Mouse (Mus musculus) heart, embryonic 13.5 days (tissue): ENCODE data around the gene Cerkl. TPM values are rescaled to one million over a fixed set of nuclear protein-coding genes. Genes with fewer than 3 reads are reported as not detected.

Experiments used
- ATAC-seq: fragments of 200-750 bp; cut with Nextera tagmentation; 2 replicates; pipeline ENCODE4 v1.8.0; 2017; ENCODE audit warnings: moderate TSS enrichment; ENCODE audit not compliant: insufficient number of reproducible peaks, low FRiP score, low TSS enrichment; ENCODE audit errors: extremely low read depth
- H3K27ac ChIP-seq: fragments of 300-500 bp; sonication (generic); replicated peaks from 2 replicates; pipeline ENCODE4 v1.5.1; 2015; ENCODE audit warnings: moderate library complexity, mild to moderate bottlenecking, inconsistent platforms
- H3K27me3 ChIP-seq: fragments of 300-500 bp; sonication (generic); replicated peaks from 2 replicates; pipeline ENCODE4 v1.6.1; 2015; ENCODE audit warnings: mild to moderate bottlenecking, inconsistent platforms
- H3K36me3 ChIP-seq: fragments of 300-500 bp; sonication (generic); 2 replicates; pipeline ENCODE4 v1.6.1; 2015; ENCODE audit warnings: mild to moderate bottlenecking, inconsistent platforms
- H3K4me1 ChIP-seq: fragments of 300-500 bp; sonication (generic); 2 replicates; pipeline ENCODE4 v1.6.1; 2015; ENCODE audit warnings: inconsistent platforms
- H3K4me2 ChIP-seq: fragments of 300-500 bp; sonication (generic); 2 replicates; pipeline ENCODE4 v1.6.1; 2015; ENCODE audit warnings: inconsistent platforms, mild to moderate bottlenecking, moderate library complexity
- H3K4me3 ChIP-seq: fragments of 300-500 bp; sonication (generic); 2 replicates; pipeline ENCODE4 v1.5.1; 2015; ENCODE audit warnings: moderate library complexity, mild to moderate bottlenecking, inconsistent platforms
- H3K9ac ChIP-seq: fragments of 300-500 bp; sonication (generic); 2 replicates; pipeline ENCODE4 v1.6.1; 2015; ENCODE audit warnings: inconsistent platforms, mild to moderate bottlenecking, moderate library complexity
- H3K9me3 ChIP-seq: fragments of 300-500 bp; sonication (generic); 2 replicates; pipeline ENCODE4 v1.6.1; 2016; ENCODE audit warnings: inconsistent platforms
- WGBS: fragments of 180-500 bp; shearing (Covaris S2); methylation state at CpG from one replicate; pipeline ENCODE4 v1.1.7; 2015; ENCODE audit warnings: mixed read lengths; 5-methylcytosine and 5-hydroxymethylcytosine counted together
- polyA plus RNA-seq: library from polyadenylated mRNA; unstranded; fragments of >200 nt; fragmentation: Nextera tagmentation; extraction: Ambion mirVana; gene quantifications from 2 replicates; pipeline ENCODE4 v1.2.1, GENCODE M21; 2015

Gene Cerkl
- polyA plus RNA-seq, 1 experiment from 2014 or later = 0.44 TPM

DNA sequence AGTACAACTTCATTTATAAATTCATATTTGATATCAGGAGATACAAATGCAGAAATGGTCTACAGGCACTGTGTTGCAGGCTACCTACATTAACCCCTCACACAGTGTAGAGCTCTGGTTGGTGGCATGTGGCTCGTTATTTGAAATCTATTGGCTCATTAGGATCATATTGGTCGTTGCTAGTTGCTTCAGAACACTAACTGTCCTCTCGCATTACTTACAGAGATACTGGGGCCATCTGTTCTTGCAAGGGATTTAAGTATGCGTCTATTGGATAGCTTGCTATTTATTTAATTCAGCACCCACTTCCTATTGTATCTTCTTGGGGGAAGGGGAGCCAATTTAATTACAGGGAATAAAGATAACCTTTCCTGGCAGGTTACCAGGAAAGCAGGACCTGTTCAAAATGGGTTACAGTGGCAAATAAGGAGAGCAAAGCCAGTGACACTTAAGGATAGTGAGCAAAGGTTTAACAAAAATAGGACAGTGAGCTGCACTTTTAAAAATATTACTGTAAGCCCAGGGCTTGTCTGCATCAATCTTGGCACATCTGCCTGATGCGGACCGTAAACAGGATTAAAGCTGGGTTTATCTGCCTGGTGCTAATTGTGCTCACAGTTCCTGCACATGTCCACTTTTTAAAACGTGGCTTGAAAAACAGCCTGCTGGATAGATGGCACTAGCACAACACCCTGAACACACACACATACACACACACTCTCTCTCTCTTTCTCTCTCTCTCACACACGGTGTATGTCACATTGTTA is 57.2 kb downstream of the Cerkl start:
- H3K9me3 ChIP-seq = no peaks in the 10 kb centered on the region
- WGBS = 58% methylated on average over 8 of the region's 8 CpGs
- H3K4me2 ChIP-seq = no peak overlapping the region
- ATAC-seq = no peak
- H3K4me3 ChIP-seq = no peak overlapping the region
- H3K36me3 ChIP-seq = no peaks in the 10 kb centered on the region
- H3K4me1 ChIP-seq = no peaks in the 10 kb centered on the region
- H3K27ac ChIP-seq = no peak overlapping the region
- no peak overlapping the region for H3K9ac ChIP-seq
- no peaks in the 10 kb centered on the region for H3K27me3 ChIP-seq

DNA sequence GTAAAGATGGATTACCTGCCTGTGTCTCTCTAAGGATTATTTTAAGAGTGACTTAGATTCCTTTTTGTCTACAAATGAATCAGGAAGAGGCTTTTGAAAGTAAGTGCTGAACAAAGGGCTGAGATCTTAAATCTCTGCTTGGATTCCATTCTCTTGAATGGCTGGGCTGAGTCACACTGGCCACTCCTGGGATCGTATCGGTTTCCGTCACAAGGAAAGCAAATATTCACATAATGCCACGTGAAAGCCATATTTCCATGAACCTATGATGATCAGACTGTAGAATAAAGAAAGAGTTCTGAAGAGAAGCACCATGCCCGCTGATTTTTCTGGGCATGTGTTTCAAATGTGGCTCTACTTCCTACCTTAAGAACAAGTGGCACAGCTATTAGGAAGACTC is 57.8 kb downstream of the Cerkl start:
- Histone ChIP-seq H3K36me3 (no peaks in the 10 kb centered on the region), H3K27me3 (no peaks in the 10 kb centered on the region), H3K27ac (no peak overlapping the region), H3K4me2 (no peak overlapping the region), H3K4me3 (no peak overlapping the region), H3K4me1 (no peaks in the 10 kb centered on the region), H3K9me3 (no peaks in the 10 kb centered on the region), H3K9ac (no peak overlapping the region)
- ATAC-seq = no peak
- WGBS = 72% methylated on average over 5 of the region's 5 CpGs

DNA sequence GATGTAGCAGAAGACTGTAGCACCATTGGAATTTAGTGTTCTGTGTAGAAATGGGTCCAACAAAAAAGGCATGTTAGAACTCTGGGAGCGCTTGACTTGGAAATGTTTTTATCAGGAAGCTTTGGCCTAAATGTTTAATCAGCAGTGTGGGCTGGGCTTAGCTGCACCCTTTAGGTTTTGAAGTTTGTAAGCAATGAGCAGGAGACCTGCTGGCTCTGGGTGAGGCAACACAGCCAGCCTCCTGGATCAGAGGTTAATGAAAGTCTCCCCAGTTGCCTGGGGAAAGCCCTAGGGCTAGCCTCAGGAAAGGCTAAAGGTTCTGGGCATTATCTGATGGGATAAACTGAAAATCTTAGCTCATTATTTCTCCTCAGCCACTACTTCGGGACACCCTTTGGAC is 58.2 kb downstream of the Cerkl start:
- no peak for ATAC-seq
- no peaks in the 10 kb centered on the region for H3K36me3 ChIP-seq
- no peaks in the 10 kb centered on the region for H3K9me3 ChIP-seq
- H3K4me3 ChIP-seq = no peak overlapping the region
- H3K9ac ChIP-seq = no peak overlapping the region
- H3K4me1 ChIP-seq = no peaks in the 10 kb centered on the region
- H3K27me3 ChIP-seq = no peaks in the 10 kb centered on the region
- no peak overlapping the region for H3K4me2 ChIP-seq
- 50% methylated on average over 2 of the region's 2 CpGs for WGBS
- H3K27ac ChIP-seq = no peak overlapping the region

DNA sequence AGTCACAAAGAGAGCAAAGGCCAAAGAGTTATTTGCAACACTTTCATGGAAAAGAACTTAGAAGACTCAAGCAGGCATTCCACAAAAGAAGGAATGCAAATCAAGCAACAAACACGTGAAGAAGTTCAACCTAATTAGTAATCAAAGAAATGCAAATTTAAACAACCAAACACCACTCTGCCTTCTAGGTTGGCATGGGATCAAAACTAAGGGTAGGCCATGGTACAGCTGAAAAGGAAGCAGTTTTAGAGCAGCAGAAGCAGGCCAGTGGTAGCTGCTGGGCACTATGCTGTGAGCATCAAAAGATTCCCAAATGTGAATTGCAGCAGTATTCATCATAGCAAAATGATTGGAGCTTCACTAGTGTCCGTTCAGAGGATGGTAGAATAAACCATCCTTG is 59.5 kb downstream of the Cerkl start:
- Histone ChIP-seq H3K9me3 (no peaks in the 10 kb centered on the region), H3K4me1 (no peaks in the 10 kb centered on the region), H3K4me2 (no peak overlapping the region), H3K36me3 (no peaks in the 10 kb centered on the region), H3K27ac (no peak overlapping the region), H3K27me3 (no peaks in the 10 kb centered on the region), H3K9ac (no peak overlapping the region), H3K4me3 (no peak overlapping the region)
- ATAC-seq = no peak
- WGBS = 56% methylated on average over 2 of the region's 2 CpGs

DNA sequence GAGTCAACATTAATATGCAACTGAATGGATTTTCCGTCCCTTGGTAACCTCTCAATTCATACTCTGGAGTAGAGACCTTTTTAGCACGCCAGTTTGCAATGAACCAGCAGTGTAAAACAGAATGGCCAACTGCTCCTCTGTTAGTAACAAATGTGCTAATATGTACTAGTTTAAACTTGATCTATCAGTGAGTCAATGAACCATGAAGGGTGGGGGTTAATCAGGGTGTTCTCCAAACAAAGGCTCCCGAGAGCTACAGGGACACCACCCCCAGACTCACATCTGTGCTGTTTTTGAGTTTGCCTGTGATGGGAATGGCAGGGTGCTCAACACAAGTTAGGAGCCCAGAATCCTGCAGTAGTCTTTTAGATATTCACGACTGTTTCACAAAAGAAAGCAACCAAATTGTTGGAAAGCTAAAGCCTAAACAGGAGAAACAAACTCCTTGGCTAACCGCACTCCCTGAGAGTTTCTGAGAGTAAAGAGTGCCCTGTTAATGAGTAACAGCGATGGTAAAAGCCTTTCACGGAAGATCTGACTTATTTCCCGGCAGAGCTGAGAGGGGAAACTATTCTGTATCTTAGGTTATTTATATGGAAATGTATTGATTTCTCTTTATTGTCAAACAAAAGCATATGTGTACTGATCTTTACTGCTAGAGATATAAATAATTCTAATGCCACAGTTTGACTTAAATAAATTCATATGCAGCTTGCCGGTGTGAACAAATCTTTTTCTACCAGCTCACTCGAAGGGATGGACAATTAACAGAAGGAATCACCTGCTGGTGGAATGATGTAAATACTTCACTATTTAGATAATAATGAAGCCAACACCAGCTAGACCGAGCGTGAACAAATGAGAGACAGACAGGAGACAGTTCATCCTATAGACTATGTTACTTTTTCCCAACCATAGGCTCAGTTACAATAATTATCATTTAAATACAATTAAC is 77.2 kb downstream of the Cerkl start:
- Histone ChIP-seq H3K27ac (no peak overlapping the region), H3K9me3 (no peaks in the 10 kb centered on the region), H3K4me3 (no peak overlapping the region), H3K9ac (no peak overlapping the region), H3K4me2 (no peak overlapping the region), H3K4me1 (no peaks in the 10 kb centered on the region), H3K36me3 (no peaks in the 10 kb centered on the region), H3K27me3 (no peaks in the 10 kb centered on the region)
- WGBS = 54% methylated on average over 12 of the region's 12 CpGs
- no peak for ATAC-seq

DNA sequence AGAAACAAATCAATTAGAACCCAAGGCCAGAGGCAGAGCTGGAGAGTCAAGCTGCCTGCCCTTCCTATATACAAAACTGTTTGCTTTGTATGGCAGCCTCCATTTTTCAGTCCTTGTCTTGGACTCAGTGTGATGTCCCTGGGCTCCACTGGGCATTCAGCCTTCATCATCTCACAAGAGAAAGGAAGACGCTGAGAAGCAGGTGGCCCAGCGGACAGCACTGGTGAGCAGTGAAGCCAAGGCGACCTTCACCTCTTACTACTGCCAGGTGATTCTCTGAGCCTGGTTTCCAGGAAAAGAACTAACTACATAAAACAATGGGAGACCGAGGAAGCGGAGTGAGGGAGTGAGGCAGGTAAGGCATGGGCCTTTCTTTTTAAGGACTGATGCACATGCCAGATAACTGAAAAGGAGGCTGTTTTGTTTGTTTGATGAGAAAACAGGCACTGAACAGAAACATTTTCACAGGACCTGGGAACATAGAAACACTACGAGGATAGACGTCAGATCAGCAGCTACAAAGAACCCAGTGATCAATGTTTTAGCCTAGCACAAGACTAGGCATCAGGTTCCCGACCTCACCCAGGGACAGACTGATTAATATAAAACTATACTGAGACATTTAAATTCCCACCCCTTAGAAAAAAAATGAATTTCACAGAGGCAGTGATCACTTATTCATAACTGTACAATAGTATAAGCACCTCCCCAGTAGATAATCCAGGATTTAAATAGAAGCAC is 78.1 kb downstream of the Cerkl start:
- WGBS = 68% methylated on average over 8 of the region's 8 CpGs
- H3K9me3 ChIP-seq = no peaks in the 10 kb centered on the region
- no peak overlapping the region for H3K9ac ChIP-seq

DNA sequence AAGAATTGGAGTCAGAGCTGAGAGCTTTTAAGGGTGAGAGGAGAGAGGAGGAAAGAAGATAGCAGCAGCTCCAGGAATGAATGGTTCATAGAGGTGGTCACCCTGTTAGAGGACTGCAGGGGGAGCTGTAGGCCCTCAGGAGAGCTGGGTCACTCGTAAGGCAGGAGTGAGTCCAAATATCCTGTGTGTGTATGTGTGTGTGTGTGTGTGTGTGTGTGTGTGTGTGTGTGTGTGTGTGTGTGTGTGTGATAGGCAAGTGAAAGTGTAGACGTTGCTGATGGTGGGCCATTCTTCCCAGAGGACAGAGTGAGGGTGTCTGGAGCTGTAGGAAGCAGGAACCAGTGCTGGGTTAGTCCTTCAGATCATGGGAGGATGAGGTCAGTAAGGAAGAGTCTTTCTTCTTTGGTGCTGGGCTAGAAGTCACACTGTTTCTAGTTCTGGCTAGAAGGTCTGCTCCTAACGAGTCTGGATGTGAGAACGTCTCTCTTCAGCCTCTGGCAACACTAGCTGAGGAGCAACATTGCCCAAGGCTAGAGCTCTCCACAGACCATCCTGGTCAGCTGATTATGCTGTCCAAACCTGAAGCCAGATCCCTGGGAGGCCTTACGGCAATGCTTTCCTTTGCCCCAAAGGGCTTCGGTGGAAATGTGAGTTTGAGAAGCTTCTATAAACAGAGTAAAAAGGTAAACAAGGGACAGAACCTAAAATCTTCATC is 83.9 kb downstream of the Cerkl start:
- ATAC-seq = no peak
- H3K4me2 ChIP-seq = no peak overlapping the region
- H3K4me1 ChIP-seq = peaks cover 1% of the 10 kb centered on the region; the same call in 1 of the 2 replicates
- H3K9ac ChIP-seq = no peak overlapping the region
- no peak overlapping the region for H3K4me3 ChIP-seq
- H3K27me3 ChIP-seq = no peaks in the 10 kb centered on the region
- 39% methylated on average over 6 of the region's 6 CpGs for WGBS
- no peaks in the 10 kb centered on the region for H3K36me3 ChIP-seq
- no peaks in the 10 kb centered on the region for H3K9me3 ChIP-seq
- H3K27ac ChIP-seq = no peak overlapping the region

More for the DNA sequence above, 78.1 kb downstream of the Cerkl start:
- H3K36me3 ChIP-seq = no peaks in the 10 kb centered on the region
- H3K27me3 ChIP-seq = no peaks in the 10 kb centered on the region
- no peak overlapping the region for H3K4me3 ChIP-seq
- H3K4me2 ChIP-seq = no peak overlapping the region
- ATAC-seq = no peak
- H3K4me1 ChIP-seq = no peaks in the 10 kb centered on the region
- H3K27ac ChIP-seq = no peak overlapping the region

DNA sequence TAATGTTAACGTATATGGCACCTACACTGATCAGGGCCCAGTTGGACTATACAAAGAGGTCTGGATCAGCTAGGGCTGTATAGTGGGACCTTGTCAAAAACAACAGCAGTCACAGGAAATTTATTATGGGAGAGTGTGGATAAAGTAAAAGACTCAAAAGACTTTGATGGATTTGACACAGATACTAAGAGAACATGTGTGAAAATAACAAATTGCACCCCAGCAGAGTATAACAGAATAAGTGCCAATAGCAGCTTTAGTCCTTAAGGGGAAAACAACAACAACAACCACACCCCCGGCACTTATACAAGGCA is 84.5 kb downstream of the Cerkl start:
- H3K27ac ChIP-seq = no peak overlapping the region
- no peaks in the 10 kb centered on the region for H3K27me3 ChIP-seq
- H3K36me3 ChIP-seq = no peaks in the 10 kb centered on the region
- ATAC-seq = no peak
- WGBS = 61% methylated on average over 2 of the region's 2 CpGs
- no peak overlapping the region for H3K4me3 ChIP-seq
- no peaks in the 10 kb centered on the region for H3K9me3 ChIP-seq
- H3K9ac ChIP-seq = no peak overlapping the region
- H3K4me1 ChIP-seq = peaks cover 7% of the 10 kb centered on the region; the same call in 1 of the 2 replicates
- H3K4me2 ChIP-seq = no peak overlapping the region

DNA sequence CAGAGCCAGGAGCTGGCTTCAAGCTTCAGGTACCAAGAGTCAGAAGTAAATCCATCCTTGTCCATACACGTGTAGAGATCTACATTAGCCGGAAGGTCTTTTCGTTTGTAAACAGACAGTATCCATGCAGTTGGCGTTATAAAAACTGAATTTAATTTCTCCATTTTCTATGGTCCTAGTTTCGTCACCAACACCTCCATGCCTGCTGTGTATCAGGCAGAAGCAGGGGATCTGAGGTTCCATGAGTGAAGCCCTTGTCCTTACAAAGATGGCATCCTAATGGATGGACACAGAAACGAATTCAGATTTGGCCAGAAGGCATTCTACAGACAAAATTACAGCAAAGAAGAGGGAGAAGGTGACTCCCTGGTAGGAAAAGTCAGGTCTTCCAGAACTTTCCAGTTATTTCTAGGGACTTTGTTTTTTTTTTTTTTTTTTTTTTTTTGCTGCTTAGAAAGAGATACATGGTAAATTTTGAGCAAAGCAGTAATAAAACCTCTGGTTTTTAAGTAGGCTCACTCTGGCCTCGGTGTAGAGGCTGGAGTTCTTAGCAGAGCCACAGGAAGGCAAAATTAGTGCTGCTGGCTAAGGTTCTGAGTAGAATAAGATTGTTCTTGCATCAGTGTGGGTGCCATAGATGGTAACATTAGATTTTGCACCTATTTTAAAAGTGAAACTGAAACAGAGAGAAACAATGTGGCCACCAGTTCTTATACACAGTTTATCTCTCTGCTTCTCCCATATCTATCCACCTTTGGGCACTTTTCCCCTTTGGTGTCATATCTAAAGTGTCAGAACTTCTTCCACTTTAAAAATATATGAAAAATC is 85.0 kb downstream of the Cerkl start:
- no peak overlapping the region for H3K4me3 ChIP-seq
- H3K4me2 ChIP-seq = no peak overlapping the region
- H3K27ac ChIP-seq = no peak overlapping the region
- WGBS = 79% methylated on average over 7 of the region's 7 CpGs
- no peaks in the 10 kb centered on the region for H3K27me3 ChIP-seq
- no peaks in the 10 kb centered on the region for H3K9me3 ChIP-seq
- no peak for ATAC-seq
- H3K36me3 ChIP-seq = no peaks in the 10 kb centered on the region
- H3K4me1 ChIP-seq = peaks cover 7% of the 10 kb centered on the region; the same call in 1 of the 2 replicates
- no peak overlapping the region for H3K9ac ChIP-seq

DNA sequence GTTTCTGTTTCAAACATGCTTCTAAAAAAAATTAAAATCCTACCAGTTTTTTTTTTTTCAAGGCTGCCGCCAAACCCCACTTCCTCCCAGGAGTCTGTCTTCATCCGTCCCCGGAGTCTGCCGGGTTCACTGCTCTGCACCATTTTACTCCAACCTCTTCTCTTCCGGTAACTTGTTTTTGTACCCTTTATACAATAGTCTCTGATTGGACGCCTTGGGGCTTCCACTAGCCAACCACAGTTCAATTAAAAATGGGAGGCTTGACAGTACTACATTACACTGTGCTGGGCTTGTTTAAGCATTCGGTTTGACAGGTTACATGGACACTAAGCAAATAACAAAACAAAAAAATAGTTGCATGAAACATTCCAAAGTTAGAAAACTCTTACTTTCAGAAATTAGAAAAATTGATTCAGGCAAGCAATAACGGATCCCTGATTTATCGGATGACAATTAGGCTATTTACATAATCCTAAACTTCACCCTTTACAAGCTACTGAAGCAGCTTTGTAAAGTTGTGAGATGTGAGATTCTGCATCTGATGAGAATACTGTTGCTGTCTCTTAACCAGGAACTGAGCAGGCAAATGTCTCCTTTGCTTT is 85.8 kb downstream of the Cerkl start:
- no peaks in the 10 kb centered on the region for H3K9me3 ChIP-seq
- H3K4me1 ChIP-seq = peaks cover 7% of the 10 kb centered on the region; the same call in 1 of the 2 replicates
- H3K27ac ChIP-seq = no peak overlapping the region
- 75% methylated on average over 9 of the region's 9 CpGs for WGBS
- H3K4me3 ChIP-seq = peak overlapping the region; percentile 17
- no peaks in the 10 kb centered on the region for H3K27me3 ChIP-seq
- no peak for ATAC-seq
- H3K36me3 ChIP-seq = no peaks in the 10 kb centered on the region
- H3K9ac ChIP-seq = no peak overlapping the region
- H3K4me2 ChIP-seq = peak overlapping the region; percentile 7; the same call in 1 of the 2 replicates
